Mouse (Mus musculus) ES-E14 (cell line): Measurements from ENCODE around the gene Ptpn13. TPM values are rescaled to one million over a fixed set of nuclear protein-coding genes. Genes with fewer than 3 reads are reported as not detected.

ENCODE experiments used
- DNase-seq: peaks from one replicate; pipeline ENCODE4 v3.0.0-alpha.2; 2013; ENCODE audit warnings: low read depth, low spot score
- H3K27ac ChIP-seq: 2 replicates; pipeline ENCODE4 v1.5.1; 2012; ENCODE audit warnings: low read depth, mild to moderate bottlenecking, low read length, moderate library complexity, mixed read lengths; ENCODE audit not compliant: poor library complexity, insufficient read depth, severe bottlenecking
- H3K36me3 ChIP-seq: 2 replicates; pipeline ENCODE4 v1.6.1; 2012; ENCODE audit warnings: mild to moderate bottlenecking, low read length, moderate library complexity, mixed read lengths; ENCODE audit not compliant: control insufficient read depth, poor library complexity, insufficient read depth, severe bottlenecking
- H3K4me1 ChIP-seq, 2 experiments: fragments of 150-350 bp in 1 of 2; sonication (generic) in 1 of 2; 2 replicates each; pipeline ENCODE4 v1.6.1; 2012; ENCODE audit warnings: low read length in 2 of 2, mild to moderate bottlenecking in 1 of 2, mixed read lengths in 1 of 2; ENCODE audit not compliant: control insufficient read depth in 2 of 2, insufficient read depth in 2 of 2, poor library complexity in 1 of 2
- H3K4me3 ChIP-seq, 2 experiments: fragments of 150-350 bp in 1 of 2; sonication (generic) in 1 of 2; 2 replicates each; pipeline ENCODE4 v1.5.1; 2012; ENCODE audit warnings: low read length in 2 of 2, low read depth in 1 of 2, mild to moderate bottlenecking in 1 of 2, mixed read lengths in 1 of 2; ENCODE audit not compliant: insufficient read depth in 1 of 2, poor library complexity in 1 of 2, severe bottlenecking in 1 of 2
- H3K9ac ChIP-seq: 2 replicates; pipeline ENCODE4 v1.6.1; 2012; ENCODE audit warnings: low read depth, mild to moderate bottlenecking, low read length, mixed read lengths; ENCODE audit not compliant: poor library complexity, insufficient read depth, severe bottlenecking
- H3K9me3 ChIP-seq: fragments of 150-350 bp; sonication (generic); 2 replicates; pipeline ENCODE4 v1.6.1; 2012; ENCODE audit warnings: low read depth, mild to moderate bottlenecking, low read length; ENCODE audit not compliant: control insufficient read depth, insufficient read depth
- CHD2 ChIP-seq: IDR thresholded peaks from 2 replicates; pipeline ENCODE4 v1.6.1; 2014; ENCODE audit warnings: mild to moderate bottlenecking, low read depth, low read length, inconsistent platforms
- HCFC1 ChIP-seq: IDR thresholded peaks from 2 replicates; pipeline ENCODE4 v1.6.1; 2012; ENCODE audit warnings: low read length, inconsistent platforms, borderline replicate concordance; ENCODE audit not compliant: insufficient read depth
- MAFK ChIP-seq: IDR thresholded peaks from 2 replicates; pipeline ENCODE4 v1.6.1; 2014; ENCODE audit warnings: mild to moderate bottlenecking, low read depth, low read length, inconsistent platforms; ENCODE audit not compliant: insufficient read depth
- ZC3H11A ChIP-seq: IDR thresholded peaks from 2 replicates; pipeline ENCODE4 v1.6.1; 2012; ENCODE audit warnings: low read depth, mild to moderate bottlenecking, inconsistent platforms, low read length, borderline replicate concordance
- ZNF384 ChIP-seq: IDR thresholded peaks from 2 replicates; pipeline ENCODE4 v1.6.1; 2012; ENCODE audit warnings: low read depth, low read length, inconsistent platforms
- in situ Hi-C, 2 experiments: fragments of 600-800 bp; cut with MboI; formaldehyde crosslinking; loops; one replicate each; pipeline ENCODE4 v1.15.1; 2025; ENCODE audit warnings: low sequenced_read_pairs in 2 of 2, inconsistent platforms in 1 of 2; ENCODE audit not compliant: unreplicated experiment in 2 of 2
- total RNA-seq: library from RNA; depleted of rRNA; stranded (reverse); fragments of 300-350 nt; gene quantifications from 2 replicates; pipeline ENCODE4 v1.2.3, GENCODE M21; 2012

Gene Ptpn13
- total RNA-seq, 1 experiment, result 12.6 TPM

- Histone ChIP-seq H3K9me3 (no peaks in the 10 kb centered on the region), H3K9ac (no peak overlapping the region), H3K36me3 (no peaks in the 10 kb centered on the region), H3K4me3 (no peak overlapping the region), H3K27ac (no peak overlapping the region), H3K4me1 (peaks cover 0 to 22% of the 10 kb centered on the region in 2 experiments; a peak in 2 of 4 replicates)
- no peak for TF ChIP-seq ZC3H11A
- no peak for TF ChIP-seq MAFK
- no peak for TF ChIP-seq HCFC1
- no peak for TF ChIP-seq ZNF384
- TF ChIP-seq CHD2, result no peak
- DNase-seq, result no peak
- in situ Hi-C loops, result no loop called here
These were observed 6.1 kb upstream of the Ptpn13 start for GRCm38 (mm10) chr5:103418886-103419285.

DNA sequence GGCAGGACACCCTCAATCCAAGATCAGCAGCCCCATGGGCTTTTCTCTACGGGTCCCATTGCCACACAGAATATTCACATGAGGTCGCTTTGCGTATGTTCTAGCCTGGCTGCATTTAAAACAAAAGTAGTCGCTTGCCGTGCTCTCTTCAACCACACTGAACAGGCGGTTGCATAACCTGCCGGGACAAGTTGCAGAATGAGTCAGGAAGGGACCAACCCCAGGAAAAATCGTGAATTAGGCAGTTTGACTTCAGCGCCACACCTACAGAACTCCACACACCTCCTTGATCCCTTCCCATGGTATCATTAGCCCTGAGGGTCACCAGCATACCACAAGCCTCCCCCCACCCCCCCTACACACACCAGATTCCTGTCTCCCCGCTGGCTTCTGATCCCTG, 4.4 kb upstream of the Ptpn13 start:
- H3K9me3 ChIP-seq, result no peaks in the 10 kb centered on the region
- H3K4me1 ChIP-seq, result peaks cover 0 to 22% of the 10 kb centered on the region in 2 experiments; a peak in 2 of 4 replicates
- no peak for DNase-seq
- TF ChIP-seq CHD2 (no peak), ZC3H11A (no peak), MAFK (no peak), ZNF384 (no peak), HCFC1 (no peak)
- H3K27ac ChIP-seq, result no peak overlapping the region
- H3K9ac ChIP-seq, result no peak overlapping the region
- H3K36me3 ChIP-seq, result no peaks in the 10 kb centered on the region
- no peak overlapping the region for H3K4me3 ChIP-seq
- in situ Hi-C loops, result no loop called here

GRCm38 (mm10) chr5:103422609-103423008, 2.4 kb upstream of the Ptpn13 start:
- Histone ChIP-seq H3K9ac (no peak overlapping the region), H3K27ac (no peak overlapping the region), H3K4me1 (peaks cover 2 to 22% of the 10 kb centered on the region in 2 experiments; a peak in 3 of 4 replicates), H3K4me3 (no peak overlapping the region), H3K36me3 (no peaks in the 10 kb centered on the region), H3K9me3 (no peaks in the 10 kb centered on the region)
- TF ChIP-seq CHD2, result no peak
- no peak for TF ChIP-seq ZC3H11A
- TF ChIP-seq ZNF384, result no peak
- no peak for TF ChIP-seq HCFC1
- no peak for TF ChIP-seq MAFK
- no peak for DNase-seq
- in situ Hi-C loops, result no loop called here

DNA sequence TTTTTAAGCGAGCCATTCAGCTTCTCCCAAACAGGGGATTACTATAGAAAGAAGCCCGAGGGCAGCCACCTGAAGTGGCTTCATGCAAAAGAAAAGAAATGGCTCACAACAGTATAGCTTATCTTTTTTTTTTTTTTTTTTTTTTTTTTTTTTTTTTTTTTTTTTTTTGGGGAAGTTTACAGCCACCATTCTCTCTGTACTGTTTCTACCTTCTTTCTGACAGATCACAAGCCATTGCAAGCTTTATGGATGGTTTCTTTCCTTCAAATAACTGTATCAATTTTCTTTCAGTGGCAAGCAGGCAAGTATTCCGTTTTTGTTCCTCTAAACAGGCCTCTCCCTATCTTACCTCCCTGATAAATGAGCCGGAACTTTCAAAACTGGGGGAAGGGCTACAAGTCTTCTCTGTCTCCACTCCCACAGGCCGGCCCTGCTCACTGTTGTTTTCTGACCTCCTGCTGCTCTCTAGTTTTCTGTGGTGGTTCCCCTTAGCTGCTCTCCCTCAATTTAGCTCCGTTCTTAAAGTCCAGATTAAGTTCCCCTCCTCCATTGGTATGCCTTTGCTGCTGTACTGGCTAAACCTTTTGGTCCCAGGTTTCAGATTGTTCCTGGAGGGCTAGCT, 1.6 kb upstream of the Ptpn13 start:
- no peak overlapping the region for H3K9ac ChIP-seq
- no peak for TF ChIP-seq ZNF384
- TF ChIP-seq ZC3H11A, result no peak
- TF ChIP-seq HCFC1, result no peak
- no peak for TF ChIP-seq MAFK
- no peak for TF ChIP-seq CHD2
- in situ Hi-C loops, result no loop called here
- peaks cover 2 to 17% of the 10 kb centered on the region in 2 experiments; a peak in 3 of 4 replicates for H3K4me1 ChIP-seq
- H3K4me3 ChIP-seq, result no peak overlapping the region
- H3K36me3 ChIP-seq, result no peaks in the 10 kb centered on the region
- DNase-seq, result no peak
- no peaks in the 10 kb centered on the region for H3K9me3 ChIP-seq
- H3K27ac ChIP-seq, result peak overlapping the region; percentile 33; the same call in 1 of the 2 replicates

DNA sequence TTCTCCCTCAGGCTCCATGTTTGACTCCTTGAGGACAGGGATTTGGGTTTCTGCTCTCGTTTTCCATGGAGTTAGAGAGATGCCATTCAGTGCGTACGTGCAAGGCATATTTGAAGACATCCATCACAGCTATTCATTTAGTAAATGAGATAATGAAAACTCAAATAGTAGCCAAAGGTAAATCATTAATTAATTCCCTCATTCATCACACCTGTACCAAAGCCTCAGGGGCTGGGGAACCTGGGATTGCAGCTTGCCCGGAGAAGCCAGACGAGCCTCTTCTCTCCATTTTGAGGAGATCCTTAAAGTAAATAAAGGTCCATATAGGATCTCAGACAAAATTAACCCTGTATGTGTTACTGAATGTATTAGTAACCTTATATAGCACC, 1.1 kb upstream of the Ptpn13 start:
- no peak for TF ChIP-seq ZNF384
- TF ChIP-seq MAFK, result no peak
- no peak for TF ChIP-seq ZC3H11A
- no peak for TF ChIP-seq HCFC1
- no peak for TF ChIP-seq CHD2
- H3K27ac ChIP-seq, result peak overlapping the region; percentile 33; the same call in 1 of the 2 replicates
- no peak overlapping the region for H3K4me3 ChIP-seq
- no peaks in the 10 kb centered on the region for H3K9me3 ChIP-seq
- no peak for DNase-seq
- no peak overlapping the region for H3K9ac ChIP-seq
- no peaks in the 10 kb centered on the region for H3K36me3 ChIP-seq
- peaks cover 5 to 17% of the 10 kb centered on the region in 2 experiments; a peak in 3 of 4 replicates for H3K4me1 ChIP-seq
- in situ Hi-C loops, result no loop called here
